Mouse (Mus musculus): ENCODE results near the gene Exosc6. TPM values are rescaled to one million over a fixed set of nuclear protein-coding genes. Genes with fewer than 3 reads are reported as not detected.
"Not testable (repeated sequence)": the region's sequence is repeated elsewhere in the genome, so short reads cannot be mapped to it uniquely, and the experiment has no call there.

Exosc6 gene
- not detected in 2 replicates for polyA plus RNA-seq (2014; fragmentation: Nextera tagmentation; extraction: Ambion mirVana)

- Histone ChIP-seq H3K9me3 (ENCODE audit: control insufficient read depth, low read length) (no peaks in the 10 kb centered on the region), H3K4me3 (replicated peaks; ENCODE audit: low read length) (peak within 1 kb of the TSS; percentile 96), H3K27me3 (ENCODE audit: control insufficient read depth, insufficient read depth, low read length) (no peaks in the 10 kb centered on the region), H3K9ac (peak within 1 kb of the TSS; percentile 81), H3K36me3 (replicated peaks; ENCODE audit: control insufficient read depth, insufficient read depth) (peaks cover 58% of the 10 kb centered on the region), H3K27ac (peak within 1 kb of the TSS; percentile 74), H3K4me1 (replicated peaks; ENCODE audit: control insufficient read depth, insufficient read depth, low read length) (peaks cover 20% of the 10 kb centered on the region), H3K4me2 (replicated peaks) (peak within 1 kb of the TSS; percentile 98)
- ATAC-seq (ENCODE audit: low FRiP score) (peak; percentile 93), DNase-seq (ENCODE audit: low spot score) (peak; percentile 96)
- under 1% methylated on average over 46 of the region's 68 CpGs for WGBS
Observed at GRCm38 (mm10) chr8:111056158-111056663, at the start of gene Exosc6. Gene Exosc6 (plus strand): TSS chr8:111056339.

GRCm38 (mm10) chr8:111010230-111010991 is 45.7 kb upstream of the Exosc6 start:
- H3K9ac ChIP-seq; ATAC-seq (ENCODE audit: low FRiP score); H3K9me3 ChIP-seq (ENCODE audit: control insufficient read depth, low read length); H3K4me1 ChIP-seq (replicated peaks; ENCODE audit: control insufficient read depth, insufficient read depth, low read length); H3K27ac ChIP-seq; H3K4me2 ChIP-seq (replicated peaks); H3K4me3 ChIP-seq (replicated peaks; ENCODE audit: low read length); H3K27me3 ChIP-seq (ENCODE audit: control insufficient read depth, insufficient read depth, low read length); DNase-seq (ENCODE audit: low spot score): not testable (repeated sequence)
- H3K36me3 ChIP-seq (replicated peaks; ENCODE audit: control insufficient read depth, insufficient read depth): peaks cover 70% of the 10 kb centered on the region
- 92% methylated on average over 9 of the region's 10 CpGs for WGBS

- not testable (repeated sequence) for H3K4me2 ChIP-seq (replicated peaks); H3K9me3 ChIP-seq (ENCODE audit: control insufficient read depth, low read length); H3K27me3 ChIP-seq (ENCODE audit: control insufficient read depth, insufficient read depth, low read length); H3K9ac ChIP-seq; DNase-seq (ENCODE audit: low spot score); ATAC-seq (ENCODE audit: low FRiP score); H3K36me3 ChIP-seq (replicated peaks; ENCODE audit: control insufficient read depth, insufficient read depth); H3K4me3 ChIP-seq (replicated peaks; ENCODE audit: low read length); H3K4me1 ChIP-seq (replicated peaks; ENCODE audit: control insufficient read depth, insufficient read depth, low read length); H3K27ac ChIP-seq
- 91% methylated on average over 1 of the region's 2 CpGs for WGBS
Observed at GRCm38 (mm10) chr8:111026609-111027008, 29.5 kb upstream of the Exosc6 start.

- H3K4me1 ChIP-seq (replicated peaks; ENCODE audit: control insufficient read depth, insufficient read depth, low read length): peaks cover 4% of the 10 kb centered on the region; the same call in 1 of the 2 replicates
- peak overlapping the region; percentile 55; the same call in 1 of the 2 replicates for H3K27ac ChIP-seq
- WGBS: 1% methylated on average over 31 of the region's 31 CpGs
- H3K4me2 ChIP-seq (replicated peaks): peak overlapping the region; percentile 78
- no peaks in the 10 kb centered on the region for H3K9me3 ChIP-seq (ENCODE audit: control insufficient read depth, low read length)
- H3K4me3 ChIP-seq (replicated peaks; ENCODE audit: low read length): peak overlapping the region; percentile 48
- no peaks in the 10 kb centered on the region for H3K36me3 ChIP-seq (replicated peaks; ENCODE audit: control insufficient read depth, insufficient read depth)
- H3K27me3 ChIP-seq (ENCODE audit: control insufficient read depth, insufficient read depth, low read length): no peaks in the 10 kb centered on the region; the same call in none of the 2 replicates
- ATAC-seq (ENCODE audit: low FRiP score) (peak; percentile 88), DNase-seq (ENCODE audit: low spot score) (peak; percentile 88)
- peak overlapping the region; percentile 68 for H3K9ac ChIP-seq
Observed at GRCm38 (mm10) chr8:111027391-111027937, 28.7 kb upstream of the Exosc6 start.

- 55% methylated on average over 4 of the region's 4 CpGs for WGBS
- H3K4me2 ChIP-seq (replicated peaks): no peak overlapping the region
- no peak for ATAC-seq (ENCODE audit: low FRiP score)
Observed at GRCm38 (mm10) chr8:111029589-111029988, 26.6 kb upstream of the Exosc6 start.

GRCm38 (mm10) chr8:111030045-111030444 is 26.1 kb upstream of the Exosc6 start:
- H3K4me1 ChIP-seq (replicated peaks; ENCODE audit: control insufficient read depth, insufficient read depth, low read length): peaks cover 11% of the 10 kb centered on the region
- ATAC-seq (ENCODE audit: low FRiP score) (no peak), DNase-seq (ENCODE audit: low spot score) (no peak)
- no peaks in the 10 kb centered on the region; the same call in none of the 2 replicates for H3K27me3 ChIP-seq (ENCODE audit: control insufficient read depth, insufficient read depth, low read length)
- H3K9ac ChIP-seq: no peak overlapping the region
- no peak overlapping the region for H3K4me3 ChIP-seq (replicated peaks; ENCODE audit: low read length)
- no peak overlapping the region for H3K4me2 ChIP-seq (replicated peaks)
- 81% methylated on average over 6 of the region's 6 CpGs for WGBS
- H3K9me3 ChIP-seq (ENCODE audit: control insufficient read depth, low read length): no peaks in the 10 kb centered on the region
- H3K27ac ChIP-seq: no peak overlapping the region
- no peaks in the 10 kb centered on the region for H3K36me3 ChIP-seq (replicated peaks; ENCODE audit: control insufficient read depth, insufficient read depth)

More at GRCm38 (mm10) chr8:111029589-111029988, 26.6 kb upstream of the Exosc6 start:
- H3K36me3 ChIP-seq (replicated peaks; ENCODE audit: control insufficient read depth, insufficient read depth): no peaks in the 10 kb centered on the region
- no peak overlapping the region for H3K4me3 ChIP-seq (replicated peaks; ENCODE audit: low read length)
- no peaks in the 10 kb centered on the region; the same call in none of the 2 replicates for H3K27me3 ChIP-seq (ENCODE audit: control insufficient read depth, insufficient read depth, low read length)
- H3K4me1 ChIP-seq (replicated peaks; ENCODE audit: control insufficient read depth, insufficient read depth, low read length): peaks cover 7% of the 10 kb centered on the region
- no peaks in the 10 kb centered on the region for H3K9me3 ChIP-seq (ENCODE audit: control insufficient read depth, low read length)
- H3K9ac ChIP-seq: no peak overlapping the region
- no peak for DNase-seq (ENCODE audit: low spot score)
- H3K27ac ChIP-seq: no peak overlapping the region

- WGBS: 97% methylated on average over 19 of the region's 19 CpGs
- no peak within 1 kb of the TSS for H3K9ac ChIP-seq
- no peaks in the 10 kb centered on the region; the same call in none of the 2 replicates for H3K27me3 ChIP-seq (ENCODE audit: control insufficient read depth, insufficient read depth, low read length)
- H3K4me1 ChIP-seq (replicated peaks; ENCODE audit: control insufficient read depth, insufficient read depth, low read length): peaks cover 18% of the 10 kb centered on the region
- ATAC-seq (ENCODE audit: low FRiP score): no peak
- no peaks in the 10 kb centered on the region for H3K9me3 ChIP-seq (ENCODE audit: control insufficient read depth, low read length)
- no peak within 1 kb of the TSS for H3K4me2 ChIP-seq (replicated peaks)
- no peak within 1 kb of the TSS for H3K4me3 ChIP-seq (replicated peaks; ENCODE audit: low read length)
- no peak within 1 kb of the TSS for H3K27ac ChIP-seq
- no peak for DNase-seq (ENCODE audit: low spot score)
- H3K36me3 ChIP-seq (replicated peaks; ENCODE audit: control insufficient read depth, insufficient read depth): peaks cover 4% of the 10 kb centered on the region; the same call in 1 of the 2 replicates
Observed at GRCm38 (mm10) chr8:111031572-111031971, 24.6 kb upstream of the Exosc6 start, which contains the start of gene Ddx19b. Gene Ddx19b (minus strand): TSS chr8:111031751.

- Histone ChIP-seq H3K27ac (peak within 1 kb of the TSS; percentile 87), H3K4me1 (replicated peaks; ENCODE audit: control insufficient read depth, insufficient read depth, low read length) (peaks cover 18% of the 10 kb centered on the region), H3K9me3 (ENCODE audit: control insufficient read depth, low read length) (no peaks in the 10 kb centered on the region), H3K4me3 (replicated peaks; ENCODE audit: low read length) (peak within 1 kb of the TSS; percentile 67), H3K27me3 (ENCODE audit: control insufficient read depth, insufficient read depth, low read length) (no peaks in the 10 kb centered on the region; the same call in none of the 2 replicates), H3K9ac (peak within 1 kb of the TSS; percentile 77), H3K36me3 (replicated peaks; ENCODE audit: control insufficient read depth, insufficient read depth) (peaks cover 18% of the 10 kb centered on the region), H3K4me2 (replicated peaks) (peak within 1 kb of the TSS; percentile 77)
- ATAC-seq (ENCODE audit: low FRiP score): no peak
- no peak for DNase-seq (ENCODE audit: low spot score)
- whole genome bisulfite sequencing: 98% methylated on average over 7 of the region's 7 CpGs
Observed at GRCm38 (mm10) chr8:111032916-111033315, 23.2 kb upstream of the Exosc6 start, which contains the start of gene Aars. Gene Aars (plus strand): TSS chr8:111033144.
